Mouse (Mus musculus): Measurements from ENCODE around the gene Abcc5. TPM values are rescaled to one million over a fixed set of nuclear protein-coding genes. Genes with fewer than 3 reads are reported as not detected.
"Not testable (repeated sequence)": the region's sequence is repeated elsewhere in the genome, so short reads cannot be mapped to it uniquely, and the experiment has no call there.

Gene Abcc5
- polyA plus RNA-seq, 1 experiment = 56.0 TPM

- DNase-seq = no peak
- no peaks in the 10 kb centered on the region for H3K27me3 ChIP-seq (replicated peaks; ENCODE audit: control insufficient read depth, insufficient read depth, low read length)
- peaks cover under 1% of the 10 kb centered on the region; the same call in 1 of the 2 replicates for H3K36me3 ChIP-seq (ENCODE audit: control insufficient read depth, insufficient read depth, low read length)
- no peak overlapping the region for H3K4me3 ChIP-seq (ENCODE audit: insufficient read depth, low read depth, low read length)
- H3K27ac ChIP-seq (ENCODE audit: insufficient read depth, low read depth, low read length) = no peak overlapping the region
- WGBS = 90% methylated on average over 11 of the region's 11 CpGs
- no peaks in the 10 kb centered on the region for H3K4me1 ChIP-seq (ENCODE audit: control insufficient read depth, insufficient read depth, low read length)
- TF ChIP-seq POLR2A (IDR thresholded peaks at IDR 0.05; ENCODE audit: low read depth, low read length) (no peak), CTCF (conservative IDR thresholded peaks at IDR 0.05; ENCODE audit: insufficient read depth, insufficient read length, low read depth, low read length) (no peak)
These were observed 64.1 kb downstream of the Abcc5 start for GRCm38 (mm10) chr16:20362121-20362520.

DNA sequence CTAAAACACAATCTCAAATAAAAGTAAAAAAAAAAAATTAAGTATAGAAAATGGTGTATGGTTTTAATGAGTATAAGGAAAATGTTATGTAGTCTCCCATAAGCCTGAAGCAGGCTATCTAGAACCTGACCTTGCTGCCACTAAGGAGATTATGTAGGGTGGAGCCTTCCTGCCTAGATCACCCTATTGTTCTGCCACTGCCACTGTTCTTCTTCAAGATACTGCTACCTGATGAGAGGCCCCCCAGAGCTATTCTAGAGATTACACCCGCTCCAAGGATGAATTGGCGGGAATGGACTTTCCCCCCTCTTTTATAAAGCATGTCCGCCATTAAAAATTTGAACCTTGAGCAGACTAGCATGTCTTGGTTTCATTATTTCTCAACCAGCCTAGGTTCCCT is 64.7 kb downstream of the Abcc5 start:
- 82% methylated on average over 3 of the region's 3 CpGs for WGBS
- not testable (repeated sequence) for DNase-seq; H3K27ac ChIP-seq (ENCODE audit: insufficient read depth, low read depth, low read length); H3K27me3 ChIP-seq (replicated peaks; ENCODE audit: control insufficient read depth, insufficient read depth, low read length); H3K36me3 ChIP-seq (ENCODE audit: control insufficient read depth, insufficient read depth, low read length); H3K4me1 ChIP-seq (ENCODE audit: control insufficient read depth, insufficient read depth, low read length); H3K4me3 ChIP-seq (ENCODE audit: insufficient read depth, low read depth, low read length)

GRCm38 (mm10) chr16:20359643-20360295 is 66.4 kb downstream of the Abcc5 start:
- 81% methylated on average over 9 of the region's 9 CpGs for WGBS
- no peak overlapping the region for H3K4me3 ChIP-seq (ENCODE audit: insufficient read depth, low read depth, low read length)
- peaks cover 8% of the 10 kb centered on the region for H3K36me3 ChIP-seq (ENCODE audit: control insufficient read depth, insufficient read depth, low read length)
- DNase-seq = no peak
- H3K27me3 ChIP-seq (replicated peaks; ENCODE audit: control insufficient read depth, insufficient read depth, low read length) = no peaks in the 10 kb centered on the region
- TF ChIP-seq CTCF (conservative IDR thresholded peaks at IDR 0.05; ENCODE audit: insufficient read depth, insufficient read length, low read depth, low read length) = no peak
- TF ChIP-seq POLR2A (IDR thresholded peaks at IDR 0.05; ENCODE audit: low read depth, low read length) = no peak
- no peak overlapping the region for H3K27ac ChIP-seq (ENCODE audit: insufficient read depth, low read depth, low read length)
- no peaks in the 10 kb centered on the region for H3K4me1 ChIP-seq (ENCODE audit: control insufficient read depth, insufficient read depth, low read length)

- peaks cover 8% of the 10 kb centered on the region for H3K36me3 ChIP-seq (ENCODE audit: control insufficient read depth, insufficient read depth, low read length)
- 95% methylated on average over 5 of the region's 5 CpGs for WGBS
- no peaks in the 10 kb centered on the region for H3K4me1 ChIP-seq (ENCODE audit: control insufficient read depth, insufficient read depth, low read length)
- no peaks in the 10 kb centered on the region for H3K27me3 ChIP-seq (replicated peaks; ENCODE audit: control insufficient read depth, insufficient read depth, low read length)
- DNase-seq = no peak
- H3K4me3 ChIP-seq (ENCODE audit: insufficient read depth, low read depth, low read length) = no peak overlapping the region
- no peak for TF ChIP-seq CTCF (conservative IDR thresholded peaks at IDR 0.05; ENCODE audit: insufficient read depth, insufficient read length, low read depth, low read length)
- no peak for TF ChIP-seq POLR2A (IDR thresholded peaks at IDR 0.05; ENCODE audit: low read depth, low read length)
- H3K27ac ChIP-seq (ENCODE audit: insufficient read depth, low read depth, low read length) = no peak overlapping the region
These were observed 68.4 kb downstream of the Abcc5 start for GRCm38 (mm10) chr16:20357837-20358236.

- Histone ChIP-seq H3K36me3 (ENCODE audit: control insufficient read depth, insufficient read depth, low read length) (peaks cover 10% of the 10 kb centered on the region), H3K4me1 (ENCODE audit: control insufficient read depth, insufficient read depth, low read length) (no peaks in the 10 kb centered on the region), H3K4me3 (ENCODE audit: insufficient read depth, low read depth, low read length) (no peak overlapping the region), H3K27me3 (replicated peaks; ENCODE audit: control insufficient read depth, insufficient read depth, low read length) (no peaks in the 10 kb centered on the region), H3K27ac (ENCODE audit: insufficient read depth, low read depth, low read length) (no peak overlapping the region)
- DNase-seq = no peak
- TF ChIP-seq CTCF (conservative IDR thresholded peaks at IDR 0.05; ENCODE audit: insufficient read depth, insufficient read length, low read depth, low read length) = no peak
- TF ChIP-seq POLR2A (IDR thresholded peaks at IDR 0.05; ENCODE audit: low read depth, low read length) = no peak
- WGBS = 91% methylated on average over 2 of the region's 2 CpGs
These were observed 71.4 kb downstream of the Abcc5 start for GRCm38 (mm10) chr16:20354762-20355161.

DNA sequence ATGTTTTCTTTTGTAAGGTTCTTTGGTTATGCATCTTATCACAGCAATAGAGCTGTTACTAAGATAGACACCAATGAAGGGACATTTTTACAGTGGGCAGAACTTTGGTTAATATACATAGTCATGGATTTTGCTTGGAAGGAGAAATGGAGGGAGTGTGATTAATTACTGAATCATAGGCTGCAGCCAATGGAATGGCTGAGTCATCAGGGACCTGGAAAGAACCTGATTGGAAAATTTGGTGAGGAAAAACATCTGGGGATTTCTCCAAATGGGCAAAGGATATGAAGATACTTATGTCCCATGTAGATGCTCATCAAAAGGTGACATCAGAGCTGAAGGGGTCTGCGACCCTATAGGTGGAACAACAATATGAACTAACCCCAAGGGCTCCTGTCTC is 72.2 kb downstream of the Abcc5 start:
- 100% methylated on average over 1 of the region's 1 CpGs for WGBS

DNA sequence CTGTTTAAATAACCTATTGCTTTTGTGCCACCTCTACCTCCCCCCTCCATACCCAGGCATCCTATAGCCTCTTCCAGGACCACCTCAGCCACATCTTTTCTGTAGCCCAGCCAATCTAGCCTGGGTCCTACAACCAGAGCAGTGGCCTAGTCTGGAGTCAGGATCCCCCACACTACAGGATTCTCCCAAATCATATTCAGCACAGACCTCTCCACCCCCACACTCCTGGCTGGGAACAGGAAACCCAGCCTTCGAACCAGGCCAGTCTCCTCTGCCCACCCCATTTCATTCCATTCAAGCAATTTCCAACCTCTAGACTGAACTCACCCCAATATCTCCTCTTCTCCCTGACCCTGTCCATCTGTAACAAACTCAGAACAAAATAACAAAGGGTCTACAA is 80.7 kb downstream of the Abcc5 start:
- Histone ChIP-seq H3K4me3 (ENCODE audit: insufficient read depth, low read depth, low read length) (no peak overlapping the region), H3K4me1 (ENCODE audit: control insufficient read depth, insufficient read depth, low read length) (no peaks in the 10 kb centered on the region), H3K27me3 (replicated peaks; ENCODE audit: control insufficient read depth, insufficient read depth, low read length) (no peaks in the 10 kb centered on the region), H3K36me3 (ENCODE audit: control insufficient read depth, insufficient read depth, low read length) (peaks cover 1% of the 10 kb centered on the region), H3K27ac (ENCODE audit: insufficient read depth, low read depth, low read length) (no peak overlapping the region)
- TF ChIP-seq CTCF (conservative IDR thresholded peaks at IDR 0.05; ENCODE audit: insufficient read depth, insufficient read length, low read depth, low read length) = no peak
- TF ChIP-seq POLR2A (IDR thresholded peaks at IDR 0.05; ENCODE audit: low read depth, low read length) = no peak
- DNase-seq = no peak
- WGBS = 73% methylated on average over 1 of the region's 1 CpGs

More for the DNA sequence above, 72.2 kb downstream of the Abcc5 start:
- TF ChIP-seq POLR2A (IDR thresholded peaks at IDR 0.05; ENCODE audit: low read depth, low read length) (no peak), CTCF (conservative IDR thresholded peaks at IDR 0.05; ENCODE audit: insufficient read depth, insufficient read length, low read depth, low read length) (no peak)
- DNase-seq = no peak
- Histone ChIP-seq H3K4me1 (ENCODE audit: control insufficient read depth, insufficient read depth, low read length) (no peaks in the 10 kb centered on the region), H3K36me3 (ENCODE audit: control insufficient read depth, insufficient read depth, low read length) (peaks cover 10% of the 10 kb centered on the region), H3K4me3 (ENCODE audit: insufficient read depth, low read depth, low read length) (no peak overlapping the region), H3K27me3 (replicated peaks; ENCODE audit: control insufficient read depth, insufficient read depth, low read length) (no peaks in the 10 kb centered on the region), H3K27ac (ENCODE audit: insufficient read depth, low read depth, low read length) (no peak overlapping the region)
